Mouse (Mus musculus): ENCODE measurements around the gene Dhrs2. TPM values are rescaled to one million over a fixed set of nuclear protein-coding genes. Genes with fewer than 3 reads are reported as not detected.

Gene Dhrs2
- total and polyA plus RNA-seq, 3 experiments, result not detected

DNA sequence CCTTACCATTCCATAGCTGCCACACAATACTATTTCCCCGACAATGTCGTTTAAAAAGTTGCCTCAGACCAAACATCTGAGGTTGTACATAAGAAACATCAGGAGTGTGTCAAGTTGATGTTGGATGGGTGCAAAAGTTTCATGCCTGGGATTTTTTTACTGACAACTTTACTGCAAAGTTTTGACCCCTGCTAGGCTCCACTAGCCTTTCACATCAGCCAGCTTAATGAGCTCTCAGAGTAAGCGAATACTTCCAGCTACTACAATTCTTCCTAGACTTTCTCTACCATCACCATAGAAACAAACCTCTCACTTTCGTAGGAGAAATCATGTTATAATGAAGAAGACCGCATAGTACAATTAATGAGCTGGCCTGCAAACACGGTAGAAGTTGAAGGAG is 26.5 kb downstream of the Dhrs2 start:
- no peak for DNase-seq

DNA sequence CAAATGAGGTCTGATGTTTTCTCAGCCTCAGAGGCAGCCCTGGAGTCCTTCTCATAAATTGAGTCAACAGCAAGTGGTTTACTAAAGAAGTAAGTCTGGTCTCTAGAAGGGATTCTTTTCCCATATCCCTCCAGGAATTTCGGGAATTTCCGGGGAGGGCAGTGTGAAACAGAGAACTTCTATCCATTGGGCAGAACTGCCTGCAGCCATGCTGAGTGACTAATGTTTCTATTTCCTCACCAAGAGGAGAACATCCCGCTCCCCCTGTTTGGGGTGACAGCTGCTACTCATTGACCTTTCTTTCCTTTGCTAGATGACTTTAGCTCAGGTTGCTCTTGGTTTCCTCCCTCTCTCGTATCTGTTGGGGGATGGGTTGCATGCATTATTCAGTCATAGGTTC is 31.8 kb downstream of the Dhrs2 start:
- no peak for DNase-seq

DNA sequence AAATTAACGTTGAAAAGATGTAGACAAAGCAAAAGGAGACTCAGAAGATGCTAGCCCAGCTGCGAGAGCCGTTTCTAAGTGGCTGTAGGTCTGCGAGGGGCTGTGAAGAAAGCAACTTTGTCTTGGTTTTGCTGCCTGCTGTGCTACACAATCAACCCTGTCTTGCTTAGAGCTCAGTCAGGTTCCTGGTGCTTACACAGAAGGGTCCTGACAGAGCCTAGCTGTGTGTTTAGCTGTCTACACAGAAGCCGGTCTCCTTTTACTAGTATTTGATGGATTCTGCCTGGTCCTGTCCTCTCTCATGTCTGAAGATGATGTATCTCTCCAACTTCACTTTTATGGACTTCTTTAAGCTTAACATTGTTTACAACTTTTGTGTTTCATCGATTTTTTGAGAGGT is 33.6 kb downstream of the Dhrs2 start:
- DNase-seq, result no peak

DNA sequence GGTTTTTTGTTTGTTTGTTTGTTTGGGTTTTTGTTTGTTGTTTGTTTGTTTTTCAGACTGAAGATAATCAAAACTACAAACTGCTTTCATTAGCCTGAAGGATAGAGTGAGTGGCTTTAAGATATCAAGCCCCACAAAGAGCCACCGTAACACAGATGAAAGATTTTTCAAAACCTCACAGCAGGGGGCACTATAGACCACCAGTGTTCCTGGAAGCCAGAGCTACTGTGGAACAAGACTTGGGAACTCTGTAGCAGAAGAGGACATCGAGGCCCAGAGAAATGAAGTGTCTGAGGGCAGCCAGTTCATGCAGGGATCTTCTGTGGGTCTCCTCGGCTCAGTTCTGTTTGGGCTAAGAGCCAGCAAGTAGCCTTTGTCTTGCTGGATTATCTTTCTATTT is 49.4 kb downstream of the Dhrs2 start:
- DNase-seq, result peak; percentile 33

GRCm38 (mm10) chr14:55273023-55273422 is 51.2 kb downstream of the Dhrs2 start:
- DNase-seq, result no peak

GRCm38 (mm10) chr14:55274810-55275209 is 53.0 kb downstream of the Dhrs2 start:
- DNase-seq, result no peak

- no peak for DNase-seq
Observed at GRCm38 (mm10) chr14:55279322-55280069, 57.7 kb downstream of the Dhrs2 start.

Other genes with a start within 250 kb of the Dhrs2 start
- gene Gm17428, start 245.1 kb upstream of the Dhrs2 start, total RNA-seq (2021), result not detected
- gene Gm17428, start 245.1 kb upstream of the Dhrs2 start, polyA plus RNA-seq (2012; rRNA removed), result not detected in 2 replicates
- not detected for gene Myh7, start 227.4 kb upstream of the Dhrs2 start, total RNA-seq (2021)
- not detected in 2 replicates for gene Myh7, start 227.4 kb upstream of the Dhrs2 start, polyA plus RNA-seq (2012; rRNA removed)
- gene Ngdn, start 206.6 kb upstream of the Dhrs2 start, total RNA-seq (2021), result 10 to 100 TPM; 36.0 TPM
- 2.7 and 2.9 TPM in 2 replicates for gene Ngdn, start 206.6 kb upstream of the Dhrs2 start, polyA plus RNA-seq (2012; rRNA removed)
- gene Zfhx2, start 129.7 kb upstream of the Dhrs2 start, total RNA-seq (2021), result 1 to 10 TPM; 6.3 to 7.3 TPM
- gene Zfhx2, start 129.7 kb upstream of the Dhrs2 start, polyA plus RNA-seq (2012; rRNA removed), result 3.0 and 4.2 TPM in 2 replicates
- 10 to 100 TPM; 11.6 to 21.6 TPM for gene Thtpa, start 127.2 kb upstream of the Dhrs2 start, total RNA-seq (2021)
- gene Thtpa, start 127.2 kb upstream of the Dhrs2 start, polyA plus RNA-seq (2012; rRNA removed), result 6.0 and 6.7 TPM in 2 replicates
- 10 to 100 TPM; 21.9 to 24.8 TPM for gene Ap1g2, start 115.4 kb upstream of the Dhrs2 start, total RNA-seq (2021)
- gene Ap1g2, start 115.4 kb upstream of the Dhrs2 start, polyA plus RNA-seq (2012; rRNA removed), result 27.3 and 30.3 TPM in 2 replicates
- gene Jph4, start 105.1 kb upstream of the Dhrs2 start, total RNA-seq (2021), result 1 to 10 TPM; 2.5 to 3.0 TPM
- 4.0 and 6.8 TPM in 2 replicates for gene Jph4, start 105.1 kb upstream of the Dhrs2 start, polyA plus RNA-seq (2012; rRNA removed)

Measured in adrenal gland, adult 2 months (tissue).